Mouse (Mus musculus) heart, embryonic 15.5 days (tissue): ENCODE measurements around the gene 4921517D22Rik. TPM values are rescaled to one million over a fixed set of nuclear protein-coding genes. Genes with fewer than 3 reads are reported as not detected.

Experiments used
- ATAC-seq: fragments of 200-750 bp; cut with Nextera tagmentation; replicated peaks from 2 replicates; pipeline ENCODE4 v1.8.0; 2017; ENCODE audit warnings: low read depth, moderate TSS enrichment; ENCODE audit not compliant: insufficient number of reproducible peaks, insufficient read depth, low FRiP score
- H3K27ac ChIP-seq: fragments of 300-500 bp; sonication (generic); 2 replicates; pipeline ENCODE4 v1.5.1; 2015; ENCODE audit warnings: mild to moderate bottlenecking, inconsistent platforms
- H3K27me3 ChIP-seq: fragments of 300-500 bp; sonication (generic); 2 replicates; pipeline ENCODE4 v1.6.1; 2015; ENCODE audit warnings: inconsistent platforms
- H3K36me3 ChIP-seq: fragments of 300-500 bp; sonication (generic); 2 replicates; pipeline ENCODE4 v1.6.1; 2015; ENCODE audit warnings: mild to moderate bottlenecking, inconsistent platforms
- H3K4me1 ChIP-seq: fragments of 300-500 bp; sonication (generic); replicated peaks from 2 replicates; pipeline ENCODE4 v1.6.1; 2015; ENCODE audit warnings: inconsistent platforms
- H3K4me2 ChIP-seq: fragments of 300-500 bp; sonication (generic); 2 replicates; pipeline ENCODE4 v1.6.1; 2015; ENCODE audit warnings: inconsistent platforms, mild to moderate bottlenecking, moderate library complexity
- H3K4me3 ChIP-seq: fragments of 300-500 bp; sonication (generic); 2 replicates; pipeline ENCODE4 v1.5.1; 2015; ENCODE audit warnings: mild to moderate bottlenecking, inconsistent platforms
- H3K9ac ChIP-seq: fragments of 300-500 bp; sonication (generic); 2 replicates; pipeline ENCODE4 v1.6.1; 2015; ENCODE audit warnings: mild to moderate bottlenecking, inconsistent platforms
- H3K9me3 ChIP-seq: fragments of 300-500 bp; sonication (generic); replicated peaks from 2 replicates; pipeline ENCODE4 v1.6.1; 2016; ENCODE audit warnings: inconsistent platforms
- WGBS: fragments of 180-500 bp; shearing (Covaris S2); methylation state at CpG from one replicate; pipeline ENCODE4 v1.1.7; 2015; ENCODE audit warnings: mixed read lengths; 5-methylcytosine and 5-hydroxymethylcytosine counted together
- polyA plus RNA-seq: library from polyadenylated mRNA; unstranded; fragments of >200 nt; fragmentation: Nextera tagmentation; extraction: Ambion mirVana; gene quantifications from 2 replicates; pipeline ENCODE4 v1.2.1, GENCODE M21; 2015

Gene 4921517D22Rik
- polyA plus RNA-seq, 1 experiment from 2014 or later: not detected

- Histone ChIP-seq H3K4me3 (no peak overlapping the region), H3K27me3 (no peaks in the 10 kb centered on the region), H3K9me3 (no peaks in the 10 kb centered on the region), H3K4me2 (no peak overlapping the region), H3K27ac (no peak overlapping the region), H3K4me1 (peaks cover 17% of the 10 kb centered on the region), H3K36me3 (peaks cover 6% of the 10 kb centered on the region; the same call in 1 of the 2 replicates), H3K9ac (no peak overlapping the region)
- 0 out of 2 replicates have a peak, but pooled peaks have one; percentile 36 for ATAC-seq
- 64% methylated on average over 3 of the region's 3 CpGs for WGBS
Observed at GRCm38 (mm10) chr13:59645491-59645890, 48.4 kb downstream of the 4921517D22Rik start.

GRCm38 (mm10) chr13:59642818-59643217 lies 51.1 kb downstream of the 4921517D22Rik start:
- Histone ChIP-seq H3K4me3 (no peak overlapping the region), H3K9me3 (no peaks in the 10 kb centered on the region), H3K4me2 (no peak overlapping the region), H3K36me3 (0 out of 2 replicates have a peak, but pooled peaks cover 5% of the 10 kb centered on the region), H3K4me1 (peaks cover 30% of the 10 kb centered on the region), H3K9ac (no peak overlapping the region), H3K27ac (no peak overlapping the region), H3K27me3 (no peaks in the 10 kb centered on the region)
- 64% methylated on average over 2 of the region's 2 CpGs for WGBS
- ATAC-seq: no peak

- H3K4me3 ChIP-seq: no peak overlapping the region
- no peaks in the 10 kb centered on the region for H3K27me3 ChIP-seq
- no peak overlapping the region for H3K4me2 ChIP-seq
- H3K4me1 ChIP-seq: peaks cover 15% of the 10 kb centered on the region
- 75% methylated on average over 6 of the region's 6 CpGs for WGBS
- H3K36me3 ChIP-seq: peaks cover 31% of the 10 kb centered on the region
- H3K9me3 ChIP-seq: no peaks in the 10 kb centered on the region
- no peak for ATAC-seq
- H3K9ac ChIP-seq: no peak overlapping the region
- no peak overlapping the region for H3K27ac ChIP-seq
Observed at GRCm38 (mm10) chr13:59640178-59640440, 53.8 kb downstream of the 4921517D22Rik start.

- Histone ChIP-seq H3K9me3 (no peaks in the 10 kb centered on the region), H3K27me3 (no peaks in the 10 kb centered on the region), H3K4me2 (no peak overlapping the region), H3K27ac (no peak overlapping the region), H3K36me3 (peaks cover 36% of the 10 kb centered on the region), H3K4me1 (peaks cover 15% of the 10 kb centered on the region), H3K4me3 (no peak overlapping the region), H3K9ac (no peak overlapping the region)
- WGBS: 66% methylated on average over 16 of the region's 16 CpGs
- ATAC-seq: 0 out of 2 replicates have a peak, but pooled peaks have one; percentile 50
Observed at GRCm38 (mm10) chr13:59639368-59640177, 54.3 kb downstream of the 4921517D22Rik start.

GRCm38 (mm10) chr13:59637800-59638199 lies 56.1 kb downstream of the 4921517D22Rik start:
- no peak overlapping the region for H3K27ac ChIP-seq
- no peaks in the 10 kb centered on the region for H3K9me3 ChIP-seq
- 90% methylated on average over 7 of the region's 7 CpGs for WGBS
- H3K4me1 ChIP-seq: peaks cover 15% of the 10 kb centered on the region
- no peak for ATAC-seq
- H3K4me3 ChIP-seq: no peak overlapping the region
- H3K9ac ChIP-seq: no peak overlapping the region
- no peak overlapping the region for H3K4me2 ChIP-seq
- peaks cover 54% of the 10 kb centered on the region for H3K36me3 ChIP-seq
- no peaks in the 10 kb centered on the region for H3K27me3 ChIP-seq

Other genes with a start within 250 kb of the 4921517D22Rik start
- 11.7 and 13.2 TPM in 2 replicates for gene Agtpbp1, start 108.9 kb downstream of the 4921517D22Rik start, polyA plus RNA-seq
- 69.6 and 85.3 TPM in 2 replicates for gene Naa35, start 108.8 kb downstream of the 4921517D22Rik start, polyA plus RNA-seq
- gene Golm1, start 18.3 kb downstream of the 4921517D22Rik start, polyA plus RNA-seq: 40.4 and 41.1 TPM in 2 replicates
- 0.03 TPM in 2 replicates for gene Spata31d1a, start 16.2 kb upstream of the 4921517D22Rik start, polyA plus RNA-seq
- not detected in 2 replicates for gene Spata31d1b, start 18.2 kb upstream of the 4921517D22Rik start, polyA plus RNA-seq
- not detected in 2 replicates for gene Spata31d1d, start 37.6 kb upstream of the 4921517D22Rik start, polyA plus RNA-seq
- gene 1700014D04Rik, start 52.6 kb upstream of the 4921517D22Rik start, polyA plus RNA-seq: 0.04 TPM in 1 of 2 replicates, not detected in the other
- 217 and 232 TPM in 2 replicates for gene Isca1, start 75.7 kb upstream of the 4921517D22Rik start, polyA plus RNA-seq
- gene Gm49354, start 88.1 kb upstream of the 4921517D22Rik start, polyA plus RNA-seq: not detected in 2 replicates
- gene Tut7, start 129.0 kb upstream of the 4921517D22Rik start, polyA plus RNA-seq: 34.4 and 36.0 TPM in 2 replicates